Mouse (Mus musculus) C2C12 (cell line): ENCODE results near the gene Fibp. TPM values are rescaled to one million over a fixed set of nuclear protein-coding genes. Genes with fewer than 3 reads are reported as not detected.

Source experiments
- H3K27me3 ChIP-seq: one replicate; pipeline ENCODE4 v1.6.1; 2011; ENCODE audit not compliant: control insufficient read depth, insufficient read depth, insufficient read length
- H3K36me3 ChIP-seq: one replicate; pipeline ENCODE4 v1.6.1; 2011; ENCODE audit not compliant: control insufficient read depth, insufficient read depth
- H3K4me3 ChIP-seq: one replicate; pipeline ENCODE4 v1.5.1; 2011; ENCODE audit warnings: mild to moderate bottlenecking, control low read depth; ENCODE audit not compliant: poor library complexity, insufficient read depth, severe bottlenecking
- H3K79me2 ChIP-seq: one replicate; pipeline ENCODE4 v1.6.1; 2011; ENCODE audit not compliant: control insufficient read depth, insufficient read depth
- H3K79me3 ChIP-seq: one replicate; pipeline ENCODE4 v1.6.1; 2011; ENCODE audit warnings: low read depth, control low read depth
- H3ac ChIP-seq: one replicate; pipeline ENCODE3; 2011; ENCODE audit warnings: low read depth; ENCODE audit not compliant: control insufficient read depth, insufficient read length
- CEBPB ChIP-seq: IDR thresholded peaks from one replicate; pipeline ENCODE4 v1.6.1; 2011; ENCODE audit warnings: low read depth, mild to moderate bottlenecking, control low read depth, moderate library complexity
- CTCF ChIP-seq: IDR thresholded peaks from one replicate; pipeline ENCODE4 v1.5.1; 2011; ENCODE audit not compliant: control insufficient read depth, insufficient read depth, insufficient read length
- FOSL1 ChIP-seq: IDR thresholded peaks from one replicate; pipeline ENCODE4 v1.8.0; 2011; ENCODE audit warnings: mild to moderate bottlenecking, low read length; ENCODE audit not compliant: poor library complexity, insufficient read depth, severe bottlenecking
- MAX ChIP-seq: IDR thresholded peaks from one replicate; pipeline ENCODE4 v1.6.1; 2011; ENCODE audit warnings: mild to moderate bottlenecking, control low read depth
- MYOD1 ChIP-seq: IDR thresholded peaks from one replicate; pipeline ENCODE4 v1.6.1; 2011; ENCODE audit warnings: low read depth; ENCODE audit not compliant: control insufficient read depth, insufficient read length
- MYOG ChIP-seq: IDR thresholded peaks from one replicate; pipeline ENCODE4 v1.6.1; 2011; ENCODE audit not compliant: control insufficient read depth, insufficient read length; ENCODE audit errors: extremely low read depth
- USF1 ChIP-seq: IDR thresholded peaks from one replicate; pipeline ENCODE4 v1.6.1; 2011; ENCODE audit warnings: low read depth, mild to moderate bottlenecking, control low read depth, moderate library complexity
- polyA plus RNA-seq: library from polyadenylated mRNA; unstranded; fragments of >200 nt; fragmentation: generic; extraction: Trizol; gene quantifications from one replicate; pipeline ENCODE4 v1.2.1, GENCODE M21; 2012; ENCODE audit warnings: missing spikeins

Fibp gene
- polyA plus RNA-seq, 1 experiment, result 83.7 TPM

GRCm38 (mm10) chr19:5500330-5500875 is 40.0 kb downstream of the Fibp start:
- H3K79me3 ChIP-seq, result no peaks in the 10 kb centered on the region
- peaks cover 9% of the 10 kb centered on the region for H3K36me3 ChIP-seq
- H3K4me3 ChIP-seq, result no peak overlapping the region
- H3K27me3 ChIP-seq, result no peaks in the 10 kb centered on the region
- no peak overlapping the region for H3ac ChIP-seq
- no peaks in the 10 kb centered on the region for H3K79me2 ChIP-seq
- TF ChIP-seq FOSL1, result no peak
- TF ChIP-seq MYOG, result no peak
- no peak for TF ChIP-seq CTCF
- no peak for TF ChIP-seq MYOD1
- TF ChIP-seq USF1, result no peak
- TF ChIP-seq CEBPB, result no peak
- no peak for TF ChIP-seq MAX

GRCm38 (mm10) chr19:5503687-5504086 is 43.3 kb downstream of the Fibp start, which contains the start of gene 1700020D05Rik:
1700020D05Rik (minus strand) TSS chr19:5503787.
- Histone ChIP-seq H3ac (no peak within 1 kb of the TSS), H3K79me2 (no peaks in the 10 kb centered on the region), H3K4me3 (no peak within 1 kb of the TSS), H3K27me3 (no peaks in the 10 kb centered on the region), H3K36me3 (no peaks in the 10 kb centered on the region), H3K79me3 (no peaks in the 10 kb centered on the region)
- TF ChIP-seq CEBPB (no peak), MAX (no peak), CTCF (no peak), MYOG (no peak), USF1 (no peak), FOSL1 (no peak), MYOD1 (no peak)

DNA sequence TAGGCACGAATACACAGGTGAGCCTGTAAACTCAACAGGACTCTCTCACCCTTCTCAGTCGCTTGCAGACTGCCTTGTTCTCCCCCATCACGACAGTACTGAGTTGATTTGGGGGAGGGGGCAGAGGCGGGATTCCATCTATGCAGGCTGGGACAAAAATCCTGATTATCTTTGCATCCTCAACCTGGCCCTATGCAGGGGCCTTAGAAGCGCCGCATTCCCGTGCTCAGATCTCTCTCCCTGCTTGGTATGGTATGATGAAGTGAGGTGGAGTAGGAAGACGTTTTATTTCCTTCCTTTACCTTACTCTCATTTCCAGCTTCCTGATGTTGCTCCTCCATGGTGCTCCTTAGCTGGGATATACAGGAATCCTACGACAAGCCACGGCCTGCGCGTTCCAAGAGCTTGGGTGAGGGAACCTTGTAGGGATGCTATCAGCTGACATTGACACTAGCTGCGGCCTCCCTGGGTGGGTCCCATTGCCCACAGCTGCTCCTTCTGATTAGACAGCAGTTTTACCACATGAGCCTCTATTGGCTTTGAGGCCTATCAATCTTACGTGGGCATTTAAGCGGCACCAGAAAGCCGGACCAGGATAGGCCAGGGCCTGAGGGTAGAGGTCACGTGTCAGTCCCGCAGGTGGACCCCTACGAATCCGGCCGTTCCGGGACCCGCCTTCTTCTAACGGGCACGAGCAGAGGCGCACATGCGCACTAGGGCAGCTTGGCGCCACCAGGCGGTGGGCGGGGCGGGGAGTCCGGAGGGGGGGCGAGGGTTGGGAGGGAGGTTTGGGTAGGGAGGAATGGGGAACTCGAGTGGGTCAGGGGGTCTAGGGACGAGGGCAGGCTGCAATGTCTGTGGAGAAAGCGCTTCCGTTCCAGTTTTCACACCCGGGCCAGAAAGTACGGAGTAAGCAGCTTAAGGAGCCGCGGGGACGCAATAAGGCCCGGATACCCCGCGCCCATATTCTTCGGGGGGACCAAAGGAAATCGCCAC is 49.9 kb downstream of the Fibp start, which contains the start of gene Snx32:
Snx32 (minus strand) TSS at position 508 of the 996 bp plus-strand sequence.
- Histone ChIP-seq H3K36me3 (no peaks in the 10 kb centered on the region), H3K27me3 (no peaks in the 10 kb centered on the region), H3K4me3 (peak within 1 kb of the TSS; percentile 14), H3ac (peak within 1 kb of the TSS; percentile 3), H3K79me3 (no peaks in the 10 kb centered on the region), H3K79me2 (no peaks in the 10 kb centered on the region)
- TF ChIP-seq USF1 (peak; percentile 88), MYOG (no peak)

- no peak for TF ChIP-seq USF1
- TF ChIP-seq CEBPB, result no peak
- no peak for TF ChIP-seq MYOD1
- no peak for TF ChIP-seq CTCF
- no peak for TF ChIP-seq FOSL1
- no peak for TF ChIP-seq MYOG
- no peak for TF ChIP-seq MAX
- Histone ChIP-seq H3K4me3 (no peak overlapping the region), H3K79me2 (no peaks in the 10 kb centered on the region), H3ac (peak overlapping the region; percentile 1), H3K79me3 (no peaks in the 10 kb centered on the region), H3K27me3 (no peaks in the 10 kb centered on the region), H3K36me3 (no peaks in the 10 kb centered on the region)
Observed at GRCm38 (mm10) chr19:5511074-5511632, 50.7 kb downstream of the Fibp start.

DNA sequence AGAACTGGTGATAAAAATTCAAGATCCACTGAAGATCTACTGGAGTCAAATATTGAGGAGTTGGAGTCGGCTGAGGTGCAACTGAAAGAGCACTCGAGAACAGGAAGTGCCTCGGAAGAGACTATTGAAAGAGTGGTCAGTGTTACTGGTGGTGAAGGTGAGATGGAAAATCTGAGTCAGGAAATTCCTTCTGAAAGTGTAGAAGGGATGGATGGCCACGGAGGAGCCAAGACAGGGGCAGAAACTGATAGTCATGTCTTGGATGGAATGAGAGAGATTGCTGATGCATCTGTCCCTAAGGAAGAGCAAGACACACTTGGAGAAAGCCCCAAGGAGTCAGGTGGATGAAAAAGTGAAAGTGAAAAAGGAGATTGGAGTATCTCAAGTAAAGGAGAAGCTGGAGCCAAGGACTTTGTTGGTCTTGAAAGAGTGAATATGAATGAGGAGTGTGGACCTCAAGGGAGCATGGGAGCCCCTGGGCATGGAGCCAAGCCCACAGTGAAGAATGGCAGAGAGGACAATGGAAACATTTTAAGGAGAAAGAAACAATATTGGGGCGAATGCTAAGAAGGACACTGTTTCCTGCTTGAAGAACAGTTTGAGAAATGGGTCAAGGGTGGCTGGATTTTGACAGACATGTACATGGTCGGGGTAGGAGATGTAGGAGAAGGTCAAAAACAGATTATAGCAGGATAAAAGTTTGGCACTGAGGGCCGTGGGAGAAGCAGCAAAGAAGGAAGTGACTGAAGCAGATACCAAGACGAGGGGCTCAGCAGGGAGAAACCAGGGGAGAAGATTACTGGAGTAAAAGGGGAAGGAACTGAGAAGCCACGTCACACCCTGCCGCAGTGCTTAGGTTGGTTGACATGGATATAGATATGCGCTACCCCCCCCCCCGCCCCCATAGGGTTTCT is 51.9 kb downstream of the Fibp start:
- H3K79me3 ChIP-seq, result no peaks in the 10 kb centered on the region
- no peak for TF ChIP-seq USF1
- H3K79me2 ChIP-seq, result no peaks in the 10 kb centered on the region
- H3K36me3 ChIP-seq, result no peaks in the 10 kb centered on the region
- H3K27me3 ChIP-seq, result no peaks in the 10 kb centered on the region
- no peak overlapping the region for H3K4me3 ChIP-seq
- no peak overlapping the region for H3ac ChIP-seq
